Mouse (Mus musculus): ENCODE data around the gene Cysrt1. TPM values are rescaled to one million over a fixed set of nuclear protein-coding genes. Genes with fewer than 3 reads are reported as not detected.
"Not testable (repeated sequence)": the region's sequence is repeated elsewhere in the genome, so short reads cannot be mapped to it uniquely, and the experiment has no call there.

Cysrt1 gene
- polyA plus RNA-seq, 1 experiment: 120 TPM

DNA sequence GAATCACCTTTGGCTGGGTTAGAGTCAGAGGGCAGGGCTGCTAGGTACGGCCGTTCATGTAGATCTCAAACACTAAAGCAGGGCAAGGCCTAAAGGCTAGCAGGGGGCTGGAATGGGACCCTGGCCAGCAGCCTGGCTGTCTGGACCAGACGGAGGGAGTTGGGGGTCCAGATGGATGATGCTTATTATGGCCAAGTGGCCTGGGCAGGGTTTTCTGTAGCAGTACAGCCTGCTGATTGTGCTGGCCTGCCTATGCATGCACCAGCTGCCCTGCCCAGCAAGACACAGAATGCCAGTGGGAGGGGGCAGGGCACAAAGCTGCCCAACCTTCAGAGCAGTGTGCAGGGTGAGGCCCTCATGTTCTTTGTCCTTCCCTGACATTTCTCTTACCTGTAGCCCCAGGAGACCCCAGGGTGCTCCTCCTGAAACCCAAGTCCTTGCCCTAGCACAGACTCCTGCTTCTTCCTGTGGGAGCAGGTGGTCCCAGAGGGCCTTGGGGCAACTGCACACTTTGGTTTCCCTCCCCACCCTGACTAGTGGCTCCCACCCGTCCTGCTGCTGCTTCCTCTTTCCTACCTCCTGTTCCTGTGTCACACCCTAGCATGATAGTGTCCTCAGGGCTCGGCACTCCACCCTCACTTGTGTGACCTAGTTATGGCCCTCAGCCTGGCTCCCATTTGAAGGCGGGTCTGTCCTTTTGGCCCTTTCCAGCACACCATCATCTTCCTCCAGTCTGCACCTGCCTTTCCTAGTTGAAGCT is 23.8 kb upstream of the Cysrt1 start:
- WGBS: 51% methylated on average over 6 of the region's 6 CpGs
- Histone ChIP-seq H3K4me1 (ENCODE audit: control insufficient read depth, insufficient read depth, low read length) (peaks cover 10% of the 10 kb centered on the region), H3K4me3 (replicated peaks; ENCODE audit: extremely low read depth, low read depth, low read length) (no peak overlapping the region)
- TF ChIP-seq POLR2A (IDR thresholded peaks at IDR 0.05; ENCODE audit: borderline replicate concordance, extremely low read depth, low read depth, low read length): no peak
- no peak for TF ChIP-seq CTCF (IDR thresholded peaks at IDR 0.05; ENCODE audit: insufficient read depth, low read length)
- no peak for DNase-seq

DNA sequence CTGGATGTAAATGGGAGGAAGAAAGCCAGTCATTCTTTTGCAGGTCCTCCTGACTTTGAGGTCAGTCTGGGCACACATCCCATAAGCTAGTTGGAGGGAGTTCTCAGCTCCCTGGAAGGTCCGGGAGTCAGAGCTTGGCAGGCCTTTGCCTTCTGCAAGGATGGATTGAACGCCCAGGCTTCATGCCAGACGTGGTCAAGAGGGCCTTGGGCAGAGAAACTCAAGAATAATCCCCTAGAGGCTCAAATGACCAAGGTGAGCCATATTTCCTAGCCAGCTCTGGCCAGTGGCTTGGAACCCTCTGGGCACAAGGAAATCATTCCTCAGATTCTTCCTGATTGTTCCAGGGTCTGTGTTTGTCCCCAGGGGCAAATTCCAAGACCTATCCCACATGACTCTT is 22.6 kb upstream of the Cysrt1 start:
- H3K4me3 ChIP-seq (replicated peaks; ENCODE audit: extremely low read depth, low read depth, low read length): no peak overlapping the region
- WGBS: 44% methylated on average over 3 of the region's 3 CpGs
- TF ChIP-seq CTCF (IDR thresholded peaks at IDR 0.05; ENCODE audit: insufficient read depth, low read length): no peak
- TF ChIP-seq POLR2A (IDR thresholded peaks at IDR 0.05; ENCODE audit: borderline replicate concordance, extremely low read depth, low read depth, low read length): no peak
- peaks cover 10% of the 10 kb centered on the region for H3K4me1 ChIP-seq (ENCODE audit: control insufficient read depth, insufficient read depth, low read length)
- DNase-seq: no peak

DNA sequence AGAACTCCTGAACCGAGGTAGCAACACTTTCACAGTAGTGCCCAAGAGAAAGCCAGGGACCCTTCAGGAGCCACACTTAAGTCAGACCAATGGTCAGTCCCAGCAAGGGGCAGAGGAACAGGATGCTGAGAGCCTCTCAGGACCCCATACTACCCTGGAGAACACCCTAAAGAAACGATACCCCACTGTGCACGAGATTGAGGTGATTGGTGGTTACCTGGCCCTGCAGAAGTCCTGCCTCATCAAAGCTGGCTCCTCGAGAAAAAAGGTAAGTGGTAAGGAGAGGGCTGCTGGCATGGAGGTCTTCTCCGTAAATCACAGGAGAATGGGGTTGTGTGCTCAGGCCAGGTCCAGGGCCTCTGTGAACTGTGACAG is 22.0 kb upstream of the Cysrt1 start:
- WGBS: 71% methylated on average over 5 of the region's 5 CpGs
- TF ChIP-seq POLR2A (IDR thresholded peaks at IDR 0.05; ENCODE audit: borderline replicate concordance, extremely low read depth, low read depth, low read length) (no peak), CTCF (IDR thresholded peaks at IDR 0.05; ENCODE audit: insufficient read depth, low read length) (no peak)
- Histone ChIP-seq H3K4me1 (ENCODE audit: control insufficient read depth, insufficient read depth, low read length) (peaks cover 10% of the 10 kb centered on the region), H3K4me3 (replicated peaks; ENCODE audit: extremely low read depth, low read depth, low read length) (no peak overlapping the region)
- DNase-seq: no peak

DNA sequence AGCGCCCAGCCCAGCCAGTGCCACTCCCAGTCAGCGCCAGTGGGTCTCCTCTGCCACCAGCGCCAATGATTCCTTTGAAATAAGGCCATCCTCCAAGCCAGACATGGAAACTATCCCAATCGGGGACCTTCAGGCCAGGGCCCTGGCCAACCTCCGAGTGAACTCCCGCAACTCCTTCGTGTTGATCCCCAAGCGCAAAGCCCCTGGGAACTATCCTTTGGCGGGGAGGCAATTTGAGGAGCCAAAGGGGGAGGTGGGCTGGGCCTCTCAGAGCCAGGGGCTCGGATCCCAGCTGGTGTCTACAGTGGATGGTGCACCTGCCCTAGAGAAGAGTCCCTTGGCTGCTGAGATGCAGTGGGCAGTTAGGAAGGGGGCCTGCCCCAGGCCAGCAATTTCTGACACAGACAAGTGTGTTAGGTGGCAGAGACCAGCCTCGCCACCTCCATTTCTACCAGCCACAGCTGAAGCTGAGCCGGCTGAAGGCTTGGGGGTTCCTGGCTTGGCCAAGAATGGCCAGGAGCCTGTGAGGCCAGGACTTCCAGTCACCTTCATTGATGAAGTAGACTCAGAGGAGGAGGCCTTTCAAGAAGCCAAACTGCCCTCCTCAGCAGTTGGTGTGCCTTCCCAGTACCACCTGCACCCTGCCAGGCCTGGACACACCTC is 21.5 kb upstream of the Cysrt1 start:
- no peak for DNase-seq
- 38% methylated on average over 12 of the region's 12 CpGs for WGBS
- Histone ChIP-seq H3K4me3 (replicated peaks; ENCODE audit: extremely low read depth, low read depth, low read length) (peak overlapping the region; percentile 66), H3K4me1 (ENCODE audit: control insufficient read depth, insufficient read depth, low read length) (peaks cover 10% of the 10 kb centered on the region)
- TF ChIP-seq CTCF (IDR thresholded peaks at IDR 0.05; ENCODE audit: insufficient read depth, low read length) (no peak), POLR2A (IDR thresholded peaks at IDR 0.05; ENCODE audit: borderline replicate concordance, extremely low read depth, low read depth, low read length) (no peak)

DNA sequence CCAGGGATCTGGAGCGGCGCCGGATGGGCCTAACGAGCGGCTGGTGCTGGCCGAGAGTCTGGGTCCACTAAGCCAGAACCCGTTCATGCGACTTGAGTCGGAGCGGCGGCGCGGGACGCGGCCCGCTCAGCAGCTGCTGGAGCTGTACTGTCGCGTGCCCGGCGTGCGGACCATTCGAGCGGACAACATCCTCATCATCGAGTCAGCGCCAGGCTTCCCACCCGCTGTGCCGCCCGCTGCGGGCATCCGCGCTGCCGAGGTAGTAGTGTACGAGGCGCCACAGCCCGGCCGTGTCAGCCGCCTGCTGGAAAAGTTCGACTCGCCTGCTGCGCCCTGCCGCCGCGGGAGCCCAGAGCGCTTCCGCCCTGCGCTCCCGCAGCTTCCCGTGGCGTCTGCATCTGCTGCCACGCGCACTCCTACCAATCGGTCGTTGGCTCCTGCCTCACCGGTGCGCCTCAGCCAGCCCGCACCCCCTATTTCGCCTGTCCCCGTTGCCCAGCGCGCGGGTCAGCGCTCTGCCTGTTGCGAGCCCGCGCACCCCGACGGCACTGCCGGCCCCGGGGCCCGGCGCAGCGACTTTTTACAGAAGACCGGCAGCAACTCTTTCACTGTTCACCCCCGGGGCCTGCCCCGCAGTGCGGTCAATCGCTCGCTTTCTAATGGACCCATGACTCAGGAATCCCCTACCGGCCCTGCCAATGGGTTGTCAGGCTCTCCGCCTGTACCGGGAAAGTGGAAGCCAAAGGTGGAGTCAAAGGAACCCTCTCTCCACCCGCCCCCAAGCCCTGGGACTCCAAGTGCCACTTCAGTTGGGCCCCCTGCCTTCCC is 20.8 kb upstream of the Cysrt1 start:
- no peak for DNase-seq
- Histone ChIP-seq H3K4me1 (ENCODE audit: control insufficient read depth, insufficient read depth, low read length) (peaks cover 10% of the 10 kb centered on the region), H3K4me3 (replicated peaks; ENCODE audit: extremely low read depth, low read depth, low read length) (peak overlapping the region; percentile 66)
- 1% methylated on average over 81 of the region's 82 CpGs for WGBS
- TF ChIP-seq POLR2A (IDR thresholded peaks at IDR 0.05; ENCODE audit: borderline replicate concordance, extremely low read depth, low read depth, low read length): no peak
- no peak for TF ChIP-seq CTCF (IDR thresholded peaks at IDR 0.05; ENCODE audit: insufficient read depth, low read length)

DNA sequence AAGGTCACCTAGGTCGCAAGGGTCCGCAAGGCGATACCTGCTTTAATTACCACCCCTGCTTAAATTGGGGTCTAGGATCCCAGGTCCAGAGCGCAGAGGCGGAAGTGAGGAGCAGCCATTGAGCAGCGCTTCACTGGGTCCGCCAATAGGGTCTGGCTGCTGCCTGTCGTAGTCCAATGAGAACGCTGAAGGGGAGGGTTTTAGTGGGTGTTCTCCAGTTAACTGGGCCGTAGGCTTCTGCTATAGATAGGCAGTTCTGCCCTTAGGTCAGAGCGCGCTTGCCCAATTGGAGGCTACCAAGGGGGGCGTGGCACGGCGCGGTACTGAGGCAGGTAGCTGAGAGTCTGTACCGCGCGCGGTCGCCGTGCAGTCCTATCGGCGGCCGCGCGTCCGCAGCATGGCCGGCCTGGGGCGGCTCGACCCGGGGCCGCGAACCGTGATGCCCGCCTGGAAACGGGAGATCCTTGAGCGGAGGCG is 20.1 kb upstream of the Cysrt1 start, which contains the start of gene Tprn:
Tprn (plus strand) TSS at position 328 of the 477 bp plus-strand sequence.
- H3K4me3 ChIP-seq (replicated peaks; ENCODE audit: extremely low read depth, low read depth, low read length): peak within 1 kb of the TSS; percentile 66
- peaks cover 10% of the 10 kb centered on the region for H3K4me1 ChIP-seq (ENCODE audit: control insufficient read depth, insufficient read depth, low read length)
- under 1% methylated on average over 39 of the region's 39 CpGs for WGBS
- peak; percentile 28; the same call in 1 of the 2 replicates for TF ChIP-seq POLR2A (IDR thresholded peaks at IDR 0.05; ENCODE audit: borderline replicate concordance, extremely low read depth, low read depth, low read length)
- TF ChIP-seq CTCF (IDR thresholded peaks at IDR 0.05; ENCODE audit: insufficient read depth, low read length): no peak
- peak; percentile 89 for DNase-seq

DNA sequence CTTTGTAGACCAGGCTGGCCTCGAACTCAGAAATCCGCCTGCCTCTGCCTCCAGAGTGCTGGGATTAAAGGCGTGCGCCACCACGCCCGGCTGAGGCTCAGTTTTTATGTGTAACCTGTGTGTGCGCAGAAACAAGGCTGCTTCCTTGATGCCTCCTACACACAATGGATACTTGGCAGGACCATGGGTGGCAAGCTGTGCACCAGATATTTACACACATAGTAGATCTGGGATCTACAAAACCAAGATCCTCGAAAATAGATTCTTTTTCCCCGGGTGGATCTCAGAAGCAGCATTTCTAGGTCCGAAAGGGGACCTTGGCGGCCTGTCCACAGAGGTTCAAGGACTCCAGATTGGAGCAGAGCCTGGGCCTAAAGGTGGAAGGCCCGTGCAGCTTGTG is 19.6 kb upstream of the Cysrt1 start:
- H3K4me1 ChIP-seq (ENCODE audit: control insufficient read depth, insufficient read depth, low read length): peaks cover 10% of the 10 kb centered on the region
- no peak for TF ChIP-seq CTCF (IDR thresholded peaks at IDR 0.05; ENCODE audit: insufficient read depth, low read length)
- no peak for TF ChIP-seq POLR2A (IDR thresholded peaks at IDR 0.05; ENCODE audit: borderline replicate concordance, extremely low read depth, low read depth, low read length)
- H3K4me3 ChIP-seq (replicated peaks; ENCODE audit: extremely low read depth, low read depth, low read length): peak overlapping the region; percentile 55
- DNase-seq: no peak
- WGBS: 45% methylated on average over 12 of the region's 12 CpGs

DNA sequence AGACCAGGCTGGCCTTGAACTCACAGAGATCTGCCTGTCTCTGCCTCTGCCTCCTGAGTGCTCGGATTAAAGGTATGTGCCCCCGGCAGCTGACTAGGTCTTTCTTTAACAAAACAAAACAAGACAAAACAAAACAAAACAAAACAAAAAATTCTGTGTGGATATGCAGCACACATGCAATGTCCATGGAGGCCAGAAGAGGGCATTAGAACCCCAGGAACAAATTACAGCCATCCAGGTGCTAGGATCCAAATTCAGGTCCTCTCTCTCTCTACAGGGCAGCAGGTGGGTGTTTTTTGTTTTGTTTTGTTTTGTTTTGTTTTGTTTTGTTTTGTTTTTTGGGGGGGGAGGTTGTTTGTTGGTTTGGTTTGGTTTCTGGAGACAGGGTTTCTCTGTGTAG is 16.6 kb upstream of the Cysrt1 start:
- Histone ChIP-seq H3K4me3 (replicated peaks; ENCODE audit: extremely low read depth, low read depth, low read length) (no peak overlapping the region), H3K4me1 (ENCODE audit: control insufficient read depth, insufficient read depth, low read length) (peaks cover 14% of the 10 kb centered on the region)
- no peak for DNase-seq
- WGBS: 61% methylated on average over 2 of the region's 2 CpGs
- TF ChIP-seq CTCF (IDR thresholded peaks at IDR 0.05; ENCODE audit: insufficient read depth, low read length) (peak; percentile 30), POLR2A (IDR thresholded peaks at IDR 0.05; ENCODE audit: borderline replicate concordance, extremely low read depth, low read depth, low read length) (no peak)

DNA sequence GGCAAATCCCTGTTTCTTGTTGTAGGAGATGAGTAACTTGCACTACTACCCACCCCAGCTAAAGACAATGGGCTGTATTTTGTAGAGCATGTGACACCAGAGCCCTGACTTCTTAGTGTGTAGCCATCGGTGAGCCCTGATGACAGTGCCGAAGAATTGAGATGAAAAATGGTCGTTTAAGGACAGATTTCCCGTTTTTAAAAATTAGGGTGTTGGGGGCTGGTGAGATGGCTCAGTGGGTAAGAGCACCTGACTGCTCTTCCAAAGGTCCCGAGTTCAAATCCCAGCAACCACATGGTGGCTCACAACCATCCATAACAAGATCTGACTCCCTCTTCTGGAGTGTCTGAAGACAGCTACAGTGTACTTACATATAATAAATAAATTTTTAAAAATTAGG is 15.0 kb upstream of the Cysrt1 start:
- WGBS: 80% methylated on average over 5 of the region's 5 CpGs
- H3K4me1 ChIP-seq (ENCODE audit: control insufficient read depth, insufficient read depth, low read length); H3K4me3 ChIP-seq (replicated peaks; ENCODE audit: extremely low read depth, low read depth, low read length); DNase-seq: not testable (repeated sequence)

All from lung, adult 2 months (tissue).